Mouse (Mus musculus): Measurements from ENCODE around the gene Sap18b. TPM values are rescaled to one million over a fixed set of nuclear protein-coding genes. Genes with fewer than 3 reads are reported as not detected.
A peak's percentile ranks its signal among the peaks of the same experiment; 100 is the strongest.
"Not testable (repeated sequence)": the region's sequence is repeated elsewhere in the genome, so short reads cannot be mapped to it uniquely, and the experiment has no call there.

Sap18b gene
- polyA plus RNA-seq (2014; fragmentation: Nextera tagmentation; extraction: Ambion mirVana), result 347 and 362 TPM in 2 replicates

- H3K9me3 ChIP-seq (ENCODE audit: low read depth, low read length); DNase-seq; H3K4me3 ChIP-seq (ENCODE audit: low read depth, low read length); H3K36me3 ChIP-seq (ENCODE audit: insufficient read depth); H3K4me1 ChIP-seq (ENCODE audit: insufficient read depth); ATAC-seq (ENCODE audit: insufficient read depth); H3K9ac ChIP-seq; H3K27me3 ChIP-seq (ENCODE audit: insufficient read depth, low read length); H3K27ac ChIP-seq (ENCODE audit: low read depth): not testable (repeated sequence)
- H3K4me2 ChIP-seq, result 0 out of 2 replicates have a peak within 1 kb of the TSS, but pooled peaks have one; percentile 18
- WGBS, result 48% methylated on average over 25 of the region's 25 CpGs
Observed at GRCm38 (mm10) chr8:95825162-95825561, at the start of gene Sap18b. Gene Sap18b, plus strand, starts transcription at chr8:95825346.

- ATAC-seq (ENCODE audit: insufficient read depth), result no peak
Observed at GRCm38 (mm10) chr8:95781085-95781484, 44.1 kb upstream of the Sap18b start.

GRCm38 (mm10) chr8:95781775-95782174 is 43.4 kb upstream of the Sap18b start:
- Histone ChIP-seq H3K4me1 (ENCODE audit: insufficient read depth) (no peaks in the 10 kb centered on the region), H3K9me3 (ENCODE audit: low read depth, low read length) (no peaks in the 10 kb centered on the region), H3K27ac (ENCODE audit: low read depth) (no peak overlapping the region), H3K27me3 (ENCODE audit: insufficient read depth, low read length) (no peaks in the 10 kb centered on the region), H3K9ac (no peak overlapping the region), H3K4me2 (no peak overlapping the region), H3K4me3 (ENCODE audit: low read depth, low read length) (no peak overlapping the region), H3K36me3 (ENCODE audit: insufficient read depth) (peaks cover 72% of the 10 kb centered on the region)
- DNase-seq, result no peak
- ATAC-seq (ENCODE audit: insufficient read depth), result no peak
- WGBS, result 91% methylated on average over 2 of the region's 2 CpGs
- TF ChIP-seq CTCF (IDR thresholded peaks at IDR 0.05; ENCODE audit: low read depth), result no peak

More at GRCm38 (mm10) chr8:95781085-95781484, 44.1 kb upstream of the Sap18b start:
- Histone ChIP-seq H3K4me1 (ENCODE audit: insufficient read depth) (no peaks in the 10 kb centered on the region), H3K4me3 (ENCODE audit: low read depth, low read length) (no peak overlapping the region), H3K9me3 (ENCODE audit: low read depth, low read length) (no peaks in the 10 kb centered on the region), H3K36me3 (ENCODE audit: insufficient read depth) (peaks cover 68% of the 10 kb centered on the region), H3K27ac (ENCODE audit: low read depth) (no peak overlapping the region), H3K4me2 (no peak overlapping the region), H3K9ac (no peak overlapping the region), H3K27me3 (ENCODE audit: insufficient read depth, low read length) (no peaks in the 10 kb centered on the region)
- 79% methylated on average over 3 of the region's 3 CpGs for WGBS
- TF ChIP-seq CTCF (IDR thresholded peaks at IDR 0.05; ENCODE audit: low read depth), result no peak
- no peak for DNase-seq

GRCm38 (mm10) chr8:95782628-95783027 is 42.5 kb upstream of the Sap18b start:
- no peaks in the 10 kb centered on the region for H3K4me1 ChIP-seq (ENCODE audit: insufficient read depth)

GRCm38 (mm10) chr8:95785591-95785990 is 39.6 kb upstream of the Sap18b start:
- H3K27me3 ChIP-seq (ENCODE audit: insufficient read depth, low read length), result no peaks in the 10 kb centered on the region
- H3K4me2 ChIP-seq, result no peak overlapping the region
- peaks cover 77% of the 10 kb centered on the region for H3K36me3 ChIP-seq (ENCODE audit: insufficient read depth)
- no peak overlapping the region for H3K9ac ChIP-seq
- no peak overlapping the region for H3K27ac ChIP-seq (ENCODE audit: low read depth)
- H3K9me3 ChIP-seq (ENCODE audit: low read depth, low read length), result no peaks in the 10 kb centered on the region
- WGBS, result 88% methylated on average over 3 of the region's 4 CpGs
- ATAC-seq (ENCODE audit: insufficient read depth) (no peak), DNase-seq (no peak)
- no peaks in the 10 kb centered on the region for H3K4me1 ChIP-seq (ENCODE audit: insufficient read depth)
- no peak for TF ChIP-seq CTCF (IDR thresholded peaks at IDR 0.05; ENCODE audit: low read depth)
- H3K4me3 ChIP-seq (ENCODE audit: low read depth, low read length), result no peak overlapping the region

More at GRCm38 (mm10) chr8:95782628-95783027, 42.5 kb upstream of the Sap18b start:
- H3K4me3 ChIP-seq (ENCODE audit: low read depth, low read length), result no peak overlapping the region
- H3K9ac ChIP-seq, result no peak overlapping the region
- no peaks in the 10 kb centered on the region for H3K27me3 ChIP-seq (ENCODE audit: insufficient read depth, low read length)
- ATAC-seq (ENCODE audit: insufficient read depth) (no peak), DNase-seq (no peak)
- no peak overlapping the region for H3K27ac ChIP-seq (ENCODE audit: low read depth)
- H3K36me3 ChIP-seq (ENCODE audit: insufficient read depth), result peaks cover 75% of the 10 kb centered on the region
- no peak overlapping the region for H3K4me2 ChIP-seq
- no peaks in the 10 kb centered on the region for H3K9me3 ChIP-seq (ENCODE audit: low read depth, low read length)
- no peak for TF ChIP-seq CTCF (IDR thresholded peaks at IDR 0.05; ENCODE audit: low read depth)

GRCm38 (mm10) chr8:95795333-95796061 is 29.6 kb upstream of the Sap18b start:
- 88% methylated on average over 5 of the region's 5 CpGs for WGBS
- H3K4me1 ChIP-seq (ENCODE audit: insufficient read depth); H3K4me3 ChIP-seq (ENCODE audit: low read depth, low read length); ATAC-seq (ENCODE audit: insufficient read depth); H3K27me3 ChIP-seq (ENCODE audit: insufficient read depth, low read length); H3K9me3 ChIP-seq (ENCODE audit: low read depth, low read length); H3K27ac ChIP-seq (ENCODE audit: low read depth); DNase-seq; H3K9ac ChIP-seq; H3K4me2 ChIP-seq: not testable (repeated sequence)
- H3K36me3 ChIP-seq (ENCODE audit: insufficient read depth), result peaks cover 23% of the 10 kb centered on the region

GRCm38 (mm10) chr8:95799117-95799516 is 26.0 kb upstream of the Sap18b start:
- ATAC-seq (ENCODE audit: insufficient read depth) (no peak), DNase-seq (no peak)
- WGBS, result 94% methylated on average over 6 of the region's 6 CpGs
- peaks cover 36% of the 10 kb centered on the region for H3K36me3 ChIP-seq (ENCODE audit: insufficient read depth)
- H3K27me3 ChIP-seq (ENCODE audit: insufficient read depth, low read length), result no peaks in the 10 kb centered on the region
- H3K4me2 ChIP-seq, result no peak overlapping the region
- no peaks in the 10 kb centered on the region for H3K9me3 ChIP-seq (ENCODE audit: low read depth, low read length)
- no peak for TF ChIP-seq CTCF (IDR thresholded peaks at IDR 0.05; ENCODE audit: low read depth)
- H3K4me3 ChIP-seq (ENCODE audit: low read depth, low read length), result no peak overlapping the region
- H3K9ac ChIP-seq, result no peak overlapping the region
- H3K27ac ChIP-seq (ENCODE audit: low read depth), result no peak overlapping the region
- H3K4me1 ChIP-seq (ENCODE audit: insufficient read depth), result no peaks in the 10 kb centered on the region
